ENCODE assay signal across 8 mouse cellular contexts in genomic region chr6:100206741-100207275, GRCm38 (mm10).
DNase-seq lines count a peak whose midpoint lies in the region; ATAC-seq and TF ChIP-seq lines count a peak whose summit lies in the region.

No protein-coding gene starts in this region.

- peaks cover 6% of the 10 kb centered on the region; the same call in 1 of the 2 replicates for H3K4me1 ChIP-seq in cerebellum, adult 2 months (ENCODE audit: control insufficient read depth, insufficient read depth, low read length)
- H3K4me1 ChIP-seq in forebrain, embryonic 15.5 days: peaks cover 31% of the 10 kb centered on the region
- peaks cover 22% of the 10 kb centered on the region for H3K4me1 ChIP-seq in intestine, embryonic 15.5 days (replicated peaks)
- H3K4me1 ChIP-seq in midbrain, embryonic 16.5 days (ENCODE audit: control insufficient read depth, insufficient read depth, low read length): peaks cover 14% of the 10 kb centered on the region
- H3K4me1 ChIP-seq in thymus, adult 2 months (replicated peaks; ENCODE audit: control insufficient read depth, insufficient read depth, low read length): peaks cover 20% of the 10 kb centered on the region

- ATAC-seq in forebrain, embryonic 15.5 days (replicated peaks): peak; percentile 79
- ATAC-seq in intestine, embryonic 15.5 days: peak; percentile 37
- ATAC-seq in midbrain, embryonic 16.5 days: peak; percentile 70

- no peak overlapping the region for H3K27ac ChIP-seq in cerebellum, adult 2 months (ENCODE audit: insufficient read depth, low read length)
- peak overlapping the region; percentile 66 for H3K27ac ChIP-seq in forebrain, embryonic 15.5 days (replicated peaks)
- H3K27ac ChIP-seq in intestine, embryonic 15.5 days: no peak overlapping the region
- H3K27ac ChIP-seq in midbrain, embryonic 16.5 days (ENCODE audit: low read length): peak overlapping the region; percentile 15; the same call in 1 of the 2 replicates
- H3K27ac ChIP-seq in thymus, adult 2 months (ENCODE audit: control insufficient read depth, insufficient read depth, low read length): no peak overlapping the region

- no peaks in the 10 kb centered on the region for H3K9me3 ChIP-seq in forebrain, embryonic 15.5 days
- H3K9me3 ChIP-seq in intestine, embryonic 15.5 days: no peaks in the 10 kb centered on the region
- H3K9me3 ChIP-seq in midbrain, embryonic 16.5 days (replicated peaks; ENCODE audit: control insufficient read depth, low read length, poor library complexity, severe bottlenecking): no peaks in the 10 kb centered on the region

- H3K4me3 ChIP-seq in cerebellum, adult 2 months (replicated peaks; ENCODE audit: insufficient read depth, low read depth, low read length): no peak overlapping the region
- no peak overlapping the region for H3K4me3 ChIP-seq in forebrain, embryonic 15.5 days
- no peak overlapping the region for H3K4me3 ChIP-seq in intestine, embryonic 15.5 days (replicated peaks)
- H3K4me3 ChIP-seq in midbrain, embryonic 16.5 days (ENCODE audit: low read depth, low read length): no peak overlapping the region
- no peak overlapping the region for H3K4me3 ChIP-seq in thymus, adult 2 months (ENCODE audit: control insufficient read depth, insufficient read depth, low read length)

- peak overlapping the region; percentile 19; the same call in 1 of the 2 replicates for H3K4me2 ChIP-seq in forebrain, embryonic 15.5 days (replicated peaks)
- peak overlapping the region; percentile 28; the same call in 1 of the 2 replicates for H3K4me2 ChIP-seq in intestine, embryonic 15.5 days (replicated peaks)
- H3K4me2 ChIP-seq in midbrain, embryonic 16.5 days (ENCODE audit: low read length): peak overlapping the region; percentile 39

- H3K9ac ChIP-seq in forebrain, embryonic 15.5 days (replicated peaks): no peak overlapping the region
- H3K9ac ChIP-seq in intestine, embryonic 15.5 days: no peak overlapping the region
- peak overlapping the region; percentile 23; the same call in 1 of the 2 replicates for H3K9ac ChIP-seq in midbrain, embryonic 16.5 days (ENCODE audit: low read depth, low read length)

- no peaks in the 10 kb centered on the region for H3K36me3 ChIP-seq in forebrain, embryonic 15.5 days
- H3K36me3 ChIP-seq in intestine, embryonic 15.5 days: no peaks in the 10 kb centered on the region
- H3K36me3 ChIP-seq in midbrain, embryonic 16.5 days (ENCODE audit: control insufficient read depth, insufficient read depth, low read length): no peaks in the 10 kb centered on the region
- H3K36me3 ChIP-seq in thymus, adult 2 months (ENCODE audit: control insufficient read depth, insufficient read depth, low read length): no peaks in the 10 kb centered on the region

- H3K27me3 ChIP-seq in cerebellum, adult 2 months (ENCODE audit: control insufficient read depth, insufficient read depth, low read length): no peaks in the 10 kb centered on the region; the same call in 1 of the 2 replicates
- H3K27me3 ChIP-seq in forebrain, embryonic 15.5 days: no peaks in the 10 kb centered on the region
- no peaks in the 10 kb centered on the region for H3K27me3 ChIP-seq in intestine, embryonic 15.5 days (replicated peaks)
- peaks cover 6% of the 10 kb centered on the region; the same call in 1 of the 2 replicates for H3K27me3 ChIP-seq in midbrain, embryonic 16.5 days (ENCODE audit: control insufficient read depth, insufficient read depth, low read depth, low read length)
- no peaks in the 10 kb centered on the region for H3K27me3 ChIP-seq in thymus, adult 2 months (ENCODE audit: control insufficient read depth, insufficient read depth, low read length)

- no peak for TF ChIP-seq POLR2A in cerebellum, adult 2 months (IDR thresholded peaks at IDR 0.05; ENCODE audit: borderline replicate concordance, insufficient read depth, low read length)
- no peak for TF ChIP-seq POLR2A in thymus, adult 2 months (IDR thresholded peaks at IDR 0.05; ENCODE audit: control insufficient read depth, extremely low read depth, insufficient read depth, low read length, poor library complexity)

- 17% methylated on average over 14 of the region's 14 CpGs for WGBS in cerebellum, adult 2 months
- whole genome bisulfite sequencing in forebrain, embryonic 15.5 days: 2% methylated on average over 14 of the region's 14 CpGs
- 7% methylated on average over 14 of the region's 14 CpGs for WGBS in intestine, embryonic 15.5 days
- whole genome bisulfite sequencing in midbrain, embryonic 16.5 days: 2% methylated on average over 14 of the region's 14 CpGs
- 16% methylated on average over 14 of the region's 14 CpGs for WGBS in thymus, adult 2 months

- TF ChIP-seq CTCF in cerebellum, adult 2 months (IDR thresholded peaks at IDR 0.05; ENCODE audit: borderline replicate concordance, insufficient read depth, low read depth, low read length): no peak
- no peak for TF ChIP-seq CTCF in thymus, adult 2 months (IDR thresholded peaks at IDR 0.05; ENCODE audit: borderline replicate concordance, control insufficient read depth, extremely low read depth, insufficient read depth, low read length, poor library complexity)

- DNase-seq in cerebellum, postnatal 10 days: peak; percentile 31 to 50
- DNase-seq in cerebellum, adult 2 months: no peak
- peak; percentile 64 to 93 for DNase-seq in left cerebral cortex, adult 8-10 months (ENCODE audit: low spot score in 2 of 2)
- no peak for DNase-seq in urinary bladder, postnatal 25 days (ENCODE audit: low spot score)
- DNase-seq in thymus, adult 2 months: no peak

Comparison
In these comparisons a context has a peak if more than half of its experiments do, and no peak if none do; other contexts are left out.
1. DNase-seq: peak in cerebellum, postnatal 10 days (2 of 2) and left cerebral cortex, adult 8-10 months (2 of 2); none in cerebellum, adult 2 months (0 of 2), urinary bladder, postnatal 25 days (single experiment) and thymus, adult 2 months (single experiment).
2. H3K27ac ChIP-seq: peak in forebrain, embryonic 15.5 days (single experiment) and midbrain, embryonic 16.5 days (single experiment); none in cerebellum, adult 2 months (single experiment), intestine, embryonic 15.5 days (single experiment) and thymus, adult 2 months (single experiment).
3. Peak in every context shown above with its lines, with median percentiles within 50 percentile points of each other: ATAC-seq and H3K4me2 ChIP-seq.